Mouse (Mus musculus) bone marrow macrophage, adult 2 months (primary cell): ENCODE measurements around the gene Cyb5b. TPM values are rescaled to one million over a fixed set of nuclear protein-coding genes. Genes with fewer than 3 reads are reported as not detected.
A peak's percentile ranks its signal among the peaks of the same experiment; 100 is the strongest.

Experiments used
- H3K27ac ChIP-seq: 2 replicates; pipeline ENCODE4 v1.5.1; 2012; ENCODE audit warnings: low read depth, low read length; ENCODE audit not compliant: insufficient read depth
- H3K4me1 ChIP-seq: 2 replicates; pipeline ENCODE4 v1.6.1; 2012; ENCODE audit warnings: low read length; ENCODE audit not compliant: control insufficient read depth, insufficient read depth
- H3K4me3 ChIP-seq: 2 replicates; pipeline ENCODE4 v1.5.1; 2012; ENCODE audit warnings: mild to moderate bottlenecking, low read length, moderate library complexity; ENCODE audit not compliant: insufficient read depth
- CTCF ChIP-seq: IDR thresholded peaks from 2 replicates; pipeline ENCODE4 v1.5.1; 2012; ENCODE audit warnings: low read depth, mild to moderate bottlenecking, low read length, moderate library complexity
- POLR2A ChIP-seq: IDR thresholded peaks from 2 replicates; pipeline ENCODE4 v1.6.1; 2012; ENCODE audit warnings: mild to moderate bottlenecking, low read depth, low read length, borderline replicate concordance
- polyA plus RNA-seq: library from polyadenylated mRNA; stranded (reverse); fragments of >200 nt; gene quantifications from 2 replicates; pipeline ENCODE4 v1.2.4, GENCODE M21; 2012; ENCODE audit not compliant: missing spikeins, insufficient read depth, insufficient read length

Cyb5b gene
- polyA plus RNA-seq, 1 experiment, result 47.8 TPM

DNA sequence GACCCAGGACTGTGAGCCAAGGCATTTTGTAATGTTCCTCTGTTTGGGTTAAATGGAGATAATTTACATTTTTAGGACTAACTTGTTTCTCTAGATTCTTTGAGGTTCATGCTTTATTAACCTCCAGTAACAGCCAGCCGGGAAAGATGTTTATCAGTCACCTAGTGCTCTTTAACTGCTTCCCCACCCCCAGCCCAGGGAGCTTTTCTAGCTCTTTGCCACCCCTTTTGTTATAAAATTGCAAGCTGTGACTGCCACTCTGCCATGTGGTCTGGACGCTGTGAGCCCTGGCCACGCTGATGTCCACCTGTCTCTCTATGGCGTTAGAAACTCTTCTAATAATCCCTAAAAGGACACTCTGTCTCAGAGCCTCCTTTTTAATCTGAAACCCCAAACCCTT lies 6.9 kb upstream of the Cyb5b start:
- no peak for TF ChIP-seq CTCF
- no peak for TF ChIP-seq POLR2A
- no peak overlapping the region for H3K4me3 ChIP-seq
- H3K27ac ChIP-seq, result no peak overlapping the region
- H3K4me1 ChIP-seq, result peaks cover 16% of the 10 kb centered on the region

GRCm38 (mm10) chr8:107146186-107146585 lies 4.3 kb upstream of the Cyb5b start:
- Histone ChIP-seq H3K27ac (no peak overlapping the region), H3K4me1 (peaks cover 4% of the 10 kb centered on the region), H3K4me3 (no peak overlapping the region)
- TF ChIP-seq CTCF, result no peak
- TF ChIP-seq POLR2A, result no peak

GRCm38 (mm10) chr8:107148802-107149201 lies 1.6 kb upstream of the Cyb5b start:
- H3K4me3 ChIP-seq, result no peak overlapping the region
- no peak overlapping the region for H3K27ac ChIP-seq
- peaks cover 11% of the 10 kb centered on the region for H3K4me1 ChIP-seq
- TF ChIP-seq POLR2A (no peak), CTCF (no peak)

- H3K27ac ChIP-seq, result peak overlapping the region; percentile 85
Measured at GRCm38 (mm10) chr8:107150057-107150403, 410 bp upstream of the Cyb5b start.

DNA sequence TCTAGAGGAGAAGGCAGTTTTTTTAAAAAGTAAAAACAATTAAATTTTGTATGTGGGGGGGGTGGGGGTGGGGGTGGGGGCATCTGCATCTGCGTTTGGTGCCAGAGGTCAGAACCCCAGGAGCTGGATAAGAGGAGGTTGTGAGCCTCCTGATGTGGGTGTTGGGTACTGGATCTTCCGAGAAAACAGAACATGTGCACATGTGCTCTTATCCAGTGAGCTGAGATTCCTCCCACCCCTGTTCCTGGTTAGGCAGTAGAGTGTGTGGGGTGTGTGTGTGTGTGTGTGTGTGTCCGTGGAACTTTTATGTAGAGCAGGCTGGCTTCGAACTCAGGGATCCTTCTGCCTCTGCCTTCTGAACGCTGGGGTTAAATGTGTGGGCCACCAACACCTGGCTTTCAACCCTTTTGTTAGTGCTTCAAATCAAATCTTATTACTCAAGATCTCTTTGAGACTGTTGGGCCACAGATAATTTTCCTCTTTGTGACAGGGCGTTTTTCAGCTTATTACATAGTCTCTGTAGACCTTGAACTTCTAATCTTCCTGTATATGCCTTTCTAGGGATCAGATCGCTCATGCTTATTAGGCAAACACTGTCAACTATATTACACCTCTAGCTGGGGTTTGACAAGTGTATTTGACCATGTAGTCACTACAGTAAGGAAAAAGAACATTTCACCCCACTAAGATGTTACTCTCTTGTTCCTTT lies 926 bp downstream of the Cyb5b start:
- peak overlapping the region; percentile 4; the same call in 1 of the 2 replicates for H3K27ac ChIP-seq
- peak overlapping the region; percentile 97 for H3K4me3 ChIP-seq
- no peak for TF ChIP-seq CTCF
- TF ChIP-seq POLR2A, result no peak
- peaks cover 9% of the 10 kb centered on the region for H3K4me1 ChIP-seq

More at GRCm38 (mm10) chr8:107150057-107150403, 410 bp upstream of the Cyb5b start:
- H3K4me3 ChIP-seq, result peak overlapping the region; percentile 46
- peaks cover 11% of the 10 kb centered on the region for H3K4me1 ChIP-seq
- no peak for TF ChIP-seq CTCF
- TF ChIP-seq POLR2A, result peak; percentile 80; the same call in 1 of the 2 replicates

DNA sequence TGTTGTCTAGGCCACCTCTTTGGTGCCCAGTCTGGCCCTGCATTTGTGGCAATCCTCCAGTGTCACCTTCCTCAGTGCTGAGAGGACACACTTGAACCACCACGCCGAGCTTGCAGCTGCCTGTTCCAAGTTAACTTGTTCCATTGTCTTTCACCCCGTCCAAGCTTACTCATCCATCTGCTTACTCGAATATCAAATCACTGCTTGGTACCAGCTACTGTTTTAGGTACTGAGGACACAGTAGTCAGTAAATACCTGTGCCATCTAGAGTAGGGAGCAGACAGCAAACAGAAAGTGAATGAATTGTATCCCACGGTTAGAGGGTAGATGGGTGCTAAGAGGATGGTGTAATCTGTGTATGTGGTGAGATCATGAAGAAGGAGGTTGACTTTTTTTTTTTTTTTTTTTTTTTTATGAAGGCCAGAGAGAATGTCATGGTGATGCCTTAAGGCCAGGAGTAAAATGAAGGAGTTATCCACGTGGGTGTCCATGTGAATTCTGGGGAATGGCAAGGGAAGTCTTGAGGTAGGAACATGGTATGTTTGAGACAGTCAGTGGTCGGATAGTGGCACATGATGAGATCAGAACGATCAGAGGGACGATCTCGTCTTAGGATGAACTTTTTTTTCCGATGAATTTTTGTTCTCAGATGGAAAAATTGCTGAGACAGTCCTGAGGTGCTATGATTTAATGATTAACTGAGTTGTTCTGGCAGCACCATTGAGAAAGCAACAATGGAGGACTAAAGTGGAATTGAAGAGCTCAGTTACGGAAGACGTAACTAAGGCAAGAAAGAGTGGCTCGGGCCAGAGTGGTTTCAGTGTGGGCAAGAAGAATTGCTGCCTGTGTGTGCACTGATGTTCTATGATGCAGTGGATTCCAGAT lies 3.1 kb downstream of the Cyb5b start:
- H3K4me3 ChIP-seq, result no peak overlapping the region
- TF ChIP-seq POLR2A (no peak), CTCF (no peak)
- H3K27ac ChIP-seq, result no peak overlapping the region
- peaks cover 11% of the 10 kb centered on the region for H3K4me1 ChIP-seq

GRCm38 (mm10) chr8:107156816-107157215 lies 6.4 kb downstream of the Cyb5b start:
- no peak overlapping the region for H3K27ac ChIP-seq
- H3K4me1 ChIP-seq, result peaks cover 18% of the 10 kb centered on the region
- TF ChIP-seq CTCF, result no peak
- no peak for TF ChIP-seq POLR2A
- no peak overlapping the region for H3K4me3 ChIP-seq

- H3K4me3 ChIP-seq, result no peak overlapping the region
- H3K27ac ChIP-seq, result no peak overlapping the region
- no peak for TF ChIP-seq POLR2A
- no peak for TF ChIP-seq CTCF
- H3K4me1 ChIP-seq, result peaks cover 15% of the 10 kb centered on the region
Measured at GRCm38 (mm10) chr8:107157836-107158235, 7.4 kb downstream of the Cyb5b start.

- no peak overlapping the region for H3K4me3 ChIP-seq
- H3K27ac ChIP-seq, result no peak overlapping the region
- TF ChIP-seq CTCF (no peak), POLR2A (no peak)
- H3K4me1 ChIP-seq, result peaks cover 12% of the 10 kb centered on the region
Measured at GRCm38 (mm10) chr8:107158890-107159289, 8.4 kb downstream of the Cyb5b start.

DNA sequence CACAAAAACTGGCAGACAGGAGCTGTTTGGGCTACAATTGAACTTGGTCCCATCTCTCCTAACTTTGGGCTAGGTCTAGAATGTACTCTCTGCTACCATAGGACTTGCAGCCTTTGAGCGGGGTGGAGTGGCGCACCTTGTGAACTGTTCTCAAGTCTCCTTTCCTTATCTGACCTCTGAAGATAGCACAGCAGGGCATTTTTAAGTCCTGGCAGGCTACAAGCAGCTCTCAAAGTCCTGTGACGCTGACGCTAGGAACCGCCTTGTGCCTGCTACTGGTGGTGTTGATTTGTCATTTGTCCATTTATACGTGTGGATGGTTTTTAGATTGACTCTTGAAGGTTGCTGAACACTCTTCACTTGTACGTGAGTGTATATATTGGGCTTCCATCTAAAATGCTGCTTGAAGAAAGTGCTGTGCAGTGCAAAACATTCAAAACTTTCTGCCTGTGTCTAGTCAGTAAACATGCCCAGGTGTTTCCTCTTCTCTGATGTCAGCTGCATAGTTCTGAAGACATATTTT lies 13.9 kb downstream of the Cyb5b start:
- H3K27ac ChIP-seq, result no peak overlapping the region

DNA sequence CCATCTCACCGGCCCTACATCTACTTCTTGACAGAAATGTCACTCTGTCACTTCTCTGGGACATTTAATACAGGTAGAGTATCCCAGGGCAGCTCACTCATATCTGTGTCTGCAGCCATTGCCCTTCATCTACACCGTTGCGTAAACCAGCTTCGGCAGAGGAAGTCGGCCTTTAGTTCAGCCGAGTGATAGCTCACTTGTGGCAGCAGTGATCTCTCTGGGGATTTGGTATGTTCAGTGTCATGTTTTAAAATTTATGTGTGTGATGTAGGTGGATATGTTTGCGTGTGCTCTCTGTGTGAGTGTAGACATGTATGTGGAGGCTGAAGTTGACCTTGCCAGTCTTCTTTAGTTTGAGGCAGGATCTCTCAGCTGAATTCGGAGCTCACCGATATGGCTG lies 15.3 kb downstream of the Cyb5b start:
- Histone ChIP-seq H3K27ac (no peak overlapping the region), H3K4me3 (no peak overlapping the region), H3K4me1 (peaks cover 11% of the 10 kb centered on the region)
- TF ChIP-seq CTCF (no peak), POLR2A (no peak)

More for the DNA sequence above, 13.9 kb downstream of the Cyb5b start:
- Histone ChIP-seq H3K4me1 (peaks cover 16% of the 10 kb centered on the region), H3K4me3 (no peak overlapping the region)
- TF ChIP-seq CTCF (no peak), POLR2A (no peak)
